Mouse (Mus musculus) C2C12 (cell line): Measurements from ENCODE around the gene Sypl.

ENCODE experiments used
- CEBPB ChIP-seq: IDR thresholded peaks from one replicate; pipeline ENCODE4 v1.6.1; 2011; ENCODE audit warnings: low read depth, mild to moderate bottlenecking, control low read depth, moderate library complexity
- CTCF ChIP-seq: IDR thresholded peaks from one replicate; pipeline ENCODE4 v1.5.1; 2011; ENCODE audit not compliant: control insufficient read depth, insufficient read depth, insufficient read length
- MAX ChIP-seq: IDR thresholded peaks from one replicate; pipeline ENCODE4 v1.6.1; 2011; ENCODE audit warnings: mild to moderate bottlenecking, control low read depth
- MYOD1 ChIP-seq: IDR thresholded peaks from one replicate; pipeline ENCODE4 v1.6.1; 2011; ENCODE audit warnings: low read depth; ENCODE audit not compliant: control insufficient read depth, insufficient read length
- MYOG ChIP-seq: IDR thresholded peaks from one replicate; pipeline ENCODE4 v1.6.1; 2011; ENCODE audit not compliant: control insufficient read depth, insufficient read length; ENCODE audit errors: extremely low read depth
- USF1 ChIP-seq: IDR thresholded peaks from one replicate; pipeline ENCODE4 v1.6.1; 2011; ENCODE audit warnings: low read depth, mild to moderate bottlenecking, control low read depth, moderate library complexity

GRCm38 (mm10) chr12:32927231-32927835 is 26.4 kb upstream of the Sypl start:
- no peak for TF ChIP-seq CTCF
- TF ChIP-seq USF1: no peak
- TF ChIP-seq MYOD1: no peak
- no peak for TF ChIP-seq MAX
- TF ChIP-seq CEBPB: no peak
- TF ChIP-seq MYOG: no peak
